Mouse (Mus musculus): Measurements from ENCODE around the gene Gsg1. TPM values are rescaled to one million over a fixed set of nuclear protein-coding genes. Genes with fewer than 3 reads are reported as not detected.

Gene Gsg1
- total and polyA plus RNA-seq, 2 experiments, result 0.16 TPM; not detected in 1

DNA sequence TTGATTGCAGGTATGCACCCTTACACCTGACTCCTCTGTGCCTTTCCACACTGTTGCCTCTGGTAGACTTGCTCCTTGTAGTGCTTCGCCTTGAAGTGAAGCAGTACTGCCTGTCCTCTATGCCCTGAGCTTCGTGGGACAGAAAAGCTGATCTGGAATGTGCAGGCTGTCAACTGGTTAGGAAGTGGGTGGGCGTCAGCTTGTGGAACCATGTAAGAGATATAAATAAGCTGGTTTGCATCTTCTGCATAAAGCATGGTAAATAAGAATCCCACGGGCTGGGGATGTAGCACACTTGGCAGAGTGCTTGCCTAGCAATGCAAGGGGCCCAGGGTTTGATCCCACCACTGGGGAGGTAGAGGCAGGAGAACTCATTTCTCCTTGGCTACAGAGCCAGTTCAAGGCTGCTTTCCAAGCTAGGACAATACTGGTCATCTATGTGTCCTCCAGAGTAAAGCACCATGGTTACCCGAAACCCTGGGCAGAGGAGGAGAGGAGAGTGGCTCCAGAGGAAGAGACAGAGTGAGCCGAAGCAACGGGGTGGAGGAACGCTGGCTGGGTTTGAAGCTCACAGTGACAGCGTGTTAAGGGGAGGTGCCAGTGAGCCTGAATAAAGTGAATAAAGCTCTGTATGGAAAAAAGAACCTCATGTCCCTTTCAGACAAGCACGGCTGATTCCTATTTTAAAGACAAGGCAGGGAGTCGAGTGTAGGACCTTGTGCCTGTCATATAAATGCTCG is 21.5 kb downstream of the Gsg1 start:
- Histone ChIP-seq H3K4me3 (ENCODE audit: insufficient read depth, low read depth, low read length) (no peak overlapping the region), H3K79me2 (ENCODE audit: control insufficient read depth, insufficient read depth, low read length) (no peaks in the 10 kb centered on the region), H3K27me3 (ENCODE audit: control insufficient read depth, insufficient read depth, low read length) (no peaks in the 10 kb centered on the region), H3K27ac (replicated peaks; ENCODE audit: insufficient read depth, low read depth, low read length) (no peak overlapping the region), H3K4me1 (ENCODE audit: control insufficient read depth, insufficient read depth, low read length) (no peaks in the 10 kb centered on the region), H3K9ac (ENCODE audit: low read depth, low read length) (no peak overlapping the region), H3K36me3 (ENCODE audit: control insufficient read depth, insufficient read depth, low read length) (peaks cover 21% of the 10 kb centered on the region)
- TF ChIP-seq POLR2A (IDR thresholded peaks at IDR 0.05; ENCODE audit: extremely low read depth, insufficient read depth, low read length) (no peak), CTCF (IDR thresholded peaks at IDR 0.05; ENCODE audit: low read depth, low read length) (no peak)
- DNase-seq (ENCODE audit: extremely low read depth, low read depth, low spot score), result no peak
- 89% methylated on average over 12 of the region's 12 CpGs for WGBS

DNA sequence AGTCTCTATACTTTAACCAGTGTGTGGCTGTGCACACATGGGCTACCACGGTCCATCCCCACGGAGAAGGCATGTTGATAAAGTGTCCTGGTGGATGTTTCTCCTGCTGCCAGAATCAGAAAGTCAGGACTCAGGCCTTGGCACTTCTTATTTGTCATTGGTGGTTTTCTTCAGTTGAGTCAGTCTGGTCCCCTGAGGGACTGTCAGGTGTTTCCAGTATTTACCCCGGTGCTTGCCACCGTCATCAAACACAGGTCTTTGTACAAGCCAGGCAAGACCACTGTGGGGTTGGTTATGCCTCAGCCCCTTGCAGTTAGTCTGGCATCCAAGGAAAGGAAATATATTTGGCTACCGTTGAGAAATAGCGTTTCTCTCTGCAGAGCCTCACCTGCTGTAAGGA is 23.6 kb downstream of the Gsg1 start:
- Histone ChIP-seq H3K27me3 (ENCODE audit: control insufficient read depth, insufficient read depth, low read length) (no peaks in the 10 kb centered on the region), H3K27ac (replicated peaks; ENCODE audit: insufficient read depth, low read depth, low read length) (no peak overlapping the region), H3K4me3 (ENCODE audit: insufficient read depth, low read depth, low read length) (no peak overlapping the region), H3K4me1 (ENCODE audit: control insufficient read depth, insufficient read depth, low read length) (no peaks in the 10 kb centered on the region), H3K79me2 (ENCODE audit: control insufficient read depth, insufficient read depth, low read length) (no peaks in the 10 kb centered on the region), H3K36me3 (ENCODE audit: control insufficient read depth, insufficient read depth, low read length) (peaks cover 31% of the 10 kb centered on the region), H3K9ac (ENCODE audit: low read depth, low read length) (no peak overlapping the region)
- 91% methylated on average over 6 of the region's 6 CpGs for WGBS
- DNase-seq (ENCODE audit: extremely low read depth, low read depth, low spot score), result no peak
- TF ChIP-seq POLR2A (IDR thresholded peaks at IDR 0.05; ENCODE audit: extremely low read depth, insufficient read depth, low read length), result no peak
- TF ChIP-seq CTCF (IDR thresholded peaks at IDR 0.05; ENCODE audit: low read depth, low read length), result no peak

DNA sequence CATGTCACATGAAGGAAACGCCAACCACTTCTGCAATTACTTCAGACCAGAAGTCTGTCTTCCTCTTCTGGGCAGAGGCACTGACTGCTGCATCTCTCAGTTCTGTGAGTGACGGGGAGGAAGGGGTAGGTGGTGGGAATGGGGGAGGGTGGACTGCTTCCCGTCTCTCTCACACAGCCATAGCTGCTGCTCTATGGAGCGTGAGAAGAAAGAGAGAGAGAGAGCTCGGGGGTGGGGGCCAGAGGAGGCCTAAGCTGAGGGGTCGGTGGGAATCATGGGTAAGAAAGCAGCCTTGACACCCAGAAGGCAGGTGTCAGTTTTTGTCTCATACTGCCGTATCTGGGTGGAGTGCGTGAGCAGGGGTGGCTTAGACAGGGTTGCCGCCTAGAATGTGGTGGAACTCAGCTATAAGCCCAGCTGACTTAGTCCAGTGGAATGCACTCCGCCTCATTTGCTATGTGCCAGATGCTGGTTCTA is 25.6 kb downstream of the Gsg1 start:
- Histone ChIP-seq H3K4me3 (ENCODE audit: insufficient read depth, low read depth, low read length) (no peak overlapping the region), H3K4me1 (ENCODE audit: control insufficient read depth, insufficient read depth, low read length) (no peaks in the 10 kb centered on the region), H3K79me2 (ENCODE audit: control insufficient read depth, insufficient read depth, low read length) (no peaks in the 10 kb centered on the region), H3K27me3 (ENCODE audit: control insufficient read depth, insufficient read depth, low read length) (no peaks in the 10 kb centered on the region), H3K36me3 (ENCODE audit: control insufficient read depth, insufficient read depth, low read length) (peaks cover 24% of the 10 kb centered on the region), H3K9ac (ENCODE audit: low read depth, low read length) (no peak overlapping the region), H3K27ac (replicated peaks; ENCODE audit: insufficient read depth, low read depth, low read length) (no peak overlapping the region)
- peak; percentile 30 for DNase-seq (ENCODE audit: extremely low read depth, low read depth, low spot score)
- WGBS, result 92% methylated on average over 10 of the region's 10 CpGs
- TF ChIP-seq CTCF (IDR thresholded peaks at IDR 0.05; ENCODE audit: low read depth, low read length) (no peak), POLR2A (IDR thresholded peaks at IDR 0.05; ENCODE audit: extremely low read depth, insufficient read depth, low read length) (no peak)

DNA sequence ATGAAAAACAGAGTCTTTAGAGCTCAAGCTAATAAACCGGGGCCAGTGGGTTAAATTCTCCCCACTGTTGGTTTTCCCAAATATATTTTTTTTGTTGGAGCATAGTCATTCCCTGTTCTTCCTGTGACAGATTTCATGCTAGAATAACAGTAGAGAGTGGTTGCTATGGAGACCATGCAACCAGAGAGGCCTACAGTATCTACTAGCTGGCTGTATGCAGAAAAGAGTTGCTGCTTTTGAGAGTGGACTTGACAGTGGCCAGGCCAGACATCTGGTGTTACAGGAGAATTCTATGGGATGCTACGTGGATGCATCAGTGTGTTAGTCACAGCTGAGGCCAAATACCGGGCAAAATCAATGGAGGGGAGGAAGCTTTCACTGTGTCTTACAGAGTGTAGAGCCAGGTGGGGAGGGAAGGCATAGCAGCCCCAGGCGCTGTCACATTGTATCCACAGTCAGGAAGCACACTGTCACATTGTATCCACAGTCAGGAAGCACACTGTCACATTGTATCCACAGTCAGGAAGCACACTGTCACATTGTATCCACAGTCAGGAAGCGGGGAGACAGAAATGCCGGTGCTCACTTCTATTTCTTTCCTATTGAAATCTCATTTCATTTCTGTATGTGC is 30.2 kb downstream of the Gsg1 start:
- TF ChIP-seq POLR2A (IDR thresholded peaks at IDR 0.05; ENCODE audit: extremely low read depth, insufficient read depth, low read length) (no peak), CTCF (IDR thresholded peaks at IDR 0.05; ENCODE audit: low read depth, low read length) (no peak)
- H3K79me2 ChIP-seq (ENCODE audit: control insufficient read depth, insufficient read depth, low read length), result no peaks in the 10 kb centered on the region
- DNase-seq (ENCODE audit: extremely low read depth, low read depth, low spot score), result no peak
- no peaks in the 10 kb centered on the region for H3K4me1 ChIP-seq (ENCODE audit: control insufficient read depth, insufficient read depth, low read length)
- H3K27ac ChIP-seq (replicated peaks; ENCODE audit: insufficient read depth, low read depth, low read length), result no peak overlapping the region
- H3K27me3 ChIP-seq (ENCODE audit: control insufficient read depth, insufficient read depth, low read length), result no peaks in the 10 kb centered on the region
- no peak overlapping the region for H3K4me3 ChIP-seq (ENCODE audit: insufficient read depth, low read depth, low read length)
- no peak overlapping the region for H3K9ac ChIP-seq (ENCODE audit: low read depth, low read length)
- H3K36me3 ChIP-seq (ENCODE audit: control insufficient read depth, insufficient read depth, low read length), result peaks cover 17% of the 10 kb centered on the region; the same call in 1 of the 2 replicates
- 82% methylated on average over 6 of the region's 6 CpGs for WGBS

DNA sequence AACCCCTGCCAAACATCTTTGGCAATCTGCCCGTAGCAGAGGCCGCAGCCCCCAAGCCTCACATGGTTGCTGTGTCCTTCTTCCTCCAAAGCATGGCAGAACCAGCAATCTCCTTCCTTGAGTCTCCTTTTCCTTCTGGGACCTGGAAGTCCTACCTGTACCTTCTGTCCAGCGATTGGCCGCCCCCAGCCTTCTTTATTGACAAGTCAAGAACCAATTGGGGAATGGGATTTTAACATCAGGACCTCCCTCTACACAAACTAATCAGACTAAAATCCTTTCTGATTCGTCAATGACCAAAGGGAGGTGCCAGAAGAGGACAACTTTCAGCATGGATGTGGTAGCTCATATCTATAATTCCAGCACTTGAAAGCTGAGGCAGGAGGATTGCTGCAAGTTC is 34.2 kb downstream of the Gsg1 start:
- no peak for DNase-seq (ENCODE audit: extremely low read depth, low read depth, low spot score)
- 85% methylated on average over 5 of the region's 5 CpGs for WGBS

DNA sequence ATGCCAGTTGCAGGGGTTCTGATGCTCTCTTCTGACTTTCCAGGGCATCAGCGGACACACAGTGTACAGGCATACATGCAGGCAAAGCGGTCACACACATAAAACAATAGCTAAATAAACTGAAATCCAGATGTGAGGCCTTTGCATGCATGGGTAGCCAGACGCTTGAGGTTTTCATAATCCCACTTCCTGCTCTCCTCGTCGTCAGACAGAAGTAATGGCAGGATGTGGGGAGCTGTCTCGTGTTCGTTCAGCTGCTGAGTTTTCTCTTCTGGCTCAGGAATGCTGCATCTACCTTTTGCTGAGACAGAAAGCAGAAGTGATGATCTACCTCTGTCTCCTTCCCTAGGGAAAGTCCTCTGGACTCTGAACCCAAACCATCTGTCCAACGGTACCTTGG is 35.8 kb downstream of the Gsg1 start:
- Histone ChIP-seq H3K27me3 (ENCODE audit: control insufficient read depth, insufficient read depth, low read length) (no peaks in the 10 kb centered on the region), H3K4me3 (ENCODE audit: insufficient read depth, low read depth, low read length) (no peak overlapping the region), H3K9ac (ENCODE audit: low read depth, low read length) (no peak overlapping the region), H3K4me1 (ENCODE audit: control insufficient read depth, insufficient read depth, low read length) (no peaks in the 10 kb centered on the region), H3K36me3 (ENCODE audit: control insufficient read depth, insufficient read depth, low read length) (peaks cover 17% of the 10 kb centered on the region), H3K27ac (replicated peaks; ENCODE audit: insufficient read depth, low read depth, low read length) (no peak overlapping the region), H3K79me2 (ENCODE audit: control insufficient read depth, insufficient read depth, low read length) (no peaks in the 10 kb centered on the region)
- 69% methylated on average over 8 of the region's 8 CpGs for WGBS
- no peak for TF ChIP-seq CTCF (IDR thresholded peaks at IDR 0.05; ENCODE audit: low read depth, low read length)
- TF ChIP-seq POLR2A (IDR thresholded peaks at IDR 0.05; ENCODE audit: extremely low read depth, insufficient read depth, low read length), result no peak
- peak; percentile 41 for DNase-seq (ENCODE audit: extremely low read depth, low read depth, low spot score)

More for the DNA sequence above, 34.2 kb downstream of the Gsg1 start:
- no peaks in the 10 kb centered on the region for H3K27me3 ChIP-seq (ENCODE audit: control insufficient read depth, insufficient read depth, low read length)
- TF ChIP-seq CTCF (IDR thresholded peaks at IDR 0.05; ENCODE audit: low read depth, low read length) (no peak), POLR2A (IDR thresholded peaks at IDR 0.05; ENCODE audit: extremely low read depth, insufficient read depth, low read length) (no peak)
- no peak overlapping the region for H3K9ac ChIP-seq (ENCODE audit: low read depth, low read length)
- peaks cover 12% of the 10 kb centered on the region for H3K36me3 ChIP-seq (ENCODE audit: control insufficient read depth, insufficient read depth, low read length)
- no peaks in the 10 kb centered on the region for H3K4me1 ChIP-seq (ENCODE audit: control insufficient read depth, insufficient read depth, low read length)
- H3K27ac ChIP-seq (replicated peaks; ENCODE audit: insufficient read depth, low read depth, low read length), result no peak overlapping the region
- H3K4me3 ChIP-seq (ENCODE audit: insufficient read depth, low read depth, low read length), result no peak overlapping the region
- no peaks in the 10 kb centered on the region for H3K79me2 ChIP-seq (ENCODE audit: control insufficient read depth, insufficient read depth, low read length)

All from liver, adult 2 months (tissue).